Mouse (Mus musculus): ENCODE data around the gene Strc.

DNA sequence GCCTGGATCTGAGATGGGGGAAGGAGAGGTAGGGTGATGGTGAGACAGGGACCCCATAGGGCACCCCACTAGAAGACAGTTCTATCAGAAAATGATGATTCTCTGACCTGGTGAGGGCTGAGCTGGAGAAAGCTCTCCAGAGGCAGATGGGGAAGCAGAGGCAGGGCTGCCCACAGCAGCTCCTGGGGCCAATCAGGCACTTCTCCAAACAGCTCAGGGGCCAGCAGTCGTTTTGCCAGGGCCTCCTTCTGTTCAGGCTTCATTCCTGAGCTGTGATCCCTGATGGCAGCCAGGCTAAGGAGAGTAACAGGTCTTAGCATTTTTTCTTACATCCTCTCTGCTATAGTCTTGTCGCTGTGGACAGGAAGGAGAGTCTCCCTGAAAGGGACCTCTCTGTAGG is 12.2 kb downstream of the Strc start:
- TF ChIP-seq CTCF (IDR thresholded peaks at IDR 0.05; ENCODE audit: extremely low read depth, insufficient read depth, low read length) (no peak), POLR2A (IDR thresholded peaks at IDR 0.05; ENCODE audit: extremely low read depth, insufficient read depth, low read length) (no peak)

Measured in cortical plate, adult 2 months (tissue).